Mouse (Mus musculus) erythroblast, embryonic 14.5 days (primary cell): ENCODE measurements around the gene Npl.

ENCODE experiments used
- GATA1 ChIP-seq: IDR thresholded peaks from 2 replicates; pipeline ENCODE4 v1.6.1; 2012; ENCODE audit warnings: low read length, inconsistent platforms, mixed read lengths
- TAL1 ChIP-seq: IDR thresholded peaks from 3 replicates; pipeline ENCODE4 v1.6.1; 2012; ENCODE audit warnings: low read length, inconsistent platforms, mixed read lengths

DNA sequence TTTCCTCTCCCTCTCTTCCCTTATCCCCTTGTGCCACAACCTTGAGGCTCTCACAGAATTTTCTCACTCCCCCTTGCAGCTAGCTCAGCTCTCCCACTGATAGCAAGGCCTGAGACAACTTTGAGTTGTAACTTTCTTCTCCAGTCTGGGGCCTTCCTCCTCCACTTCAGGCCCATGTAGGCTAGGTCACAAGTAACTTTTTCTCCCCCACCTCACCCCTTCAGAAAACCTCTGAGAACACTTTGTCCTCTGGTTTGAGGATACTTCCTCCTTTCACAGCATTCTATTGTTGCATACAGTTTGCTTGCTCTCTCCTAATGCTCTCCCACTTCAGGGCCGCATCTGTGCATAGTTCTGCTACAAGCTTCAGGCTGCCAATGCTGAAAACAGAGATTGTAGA, 58.0 kb downstream of the Npl start:
- TF ChIP-seq TAL1 (no peak), GATA1 (no peak)
